Mouse (Mus musculus) bone marrow macrophage, adult 2 months (primary cell): Measurements from ENCODE around the gene Cct5.

Experiments
- CTCF ChIP-seq: IDR thresholded peaks from 2 replicates; pipeline ENCODE4 v1.5.1; 2012; ENCODE audit warnings: low read depth, mild to moderate bottlenecking, low read length, moderate library complexity
- POLR2A ChIP-seq: IDR thresholded peaks from 2 replicates; pipeline ENCODE4 v1.6.1; 2012; ENCODE audit warnings: mild to moderate bottlenecking, low read depth, low read length, borderline replicate concordance

DNA sequence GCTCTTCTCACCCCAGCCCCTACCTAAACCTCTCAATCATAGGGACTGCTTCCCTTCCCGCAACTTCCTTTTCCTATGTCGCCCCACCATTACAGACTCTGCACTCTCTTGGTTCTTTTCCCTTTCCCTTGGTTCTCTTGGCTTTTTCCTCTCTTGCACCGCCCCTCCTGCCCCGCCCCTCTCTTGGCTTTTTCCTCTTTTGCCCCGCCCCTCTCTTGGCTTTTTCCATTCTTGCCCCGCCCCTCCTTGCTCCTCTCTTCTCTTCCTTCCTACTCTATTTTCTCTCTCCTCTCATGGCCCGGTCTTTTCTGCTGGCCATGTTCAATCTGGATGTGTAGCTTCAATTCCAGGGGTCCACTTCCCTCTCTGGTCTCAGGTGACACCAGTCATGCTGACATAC, 34.2 kb downstream of the Cct5 start:
- no peak for TF ChIP-seq POLR2A
- TF ChIP-seq CTCF, result no peak
